Mouse (Mus musculus) cortical plate, adult 2 months (tissue): ENCODE data around the gene Olfr907. TPM values are rescaled to one million over a fixed set of nuclear protein-coding genes. Genes with fewer than 3 reads are reported as not detected.

Experiments
- H3K27ac ChIP-seq: fragments of 200-500 bp; 2 replicates; pipeline ENCODE4 v1.5.1; 2012; ENCODE audit warnings: low read length, control low read depth, inconsistent platforms; ENCODE audit not compliant: insufficient read depth
- H3K4me1 ChIP-seq: fragments of 200-500 bp; 2 replicates; pipeline ENCODE4 v1.6.1; 2011; ENCODE audit warnings: low read length; ENCODE audit not compliant: control insufficient read depth, insufficient read depth
- H3K4me3 ChIP-seq: fragments of 200-500 bp; 2 replicates; pipeline ENCODE4 v1.5.1; 2011; ENCODE audit warnings: mild to moderate bottlenecking, low read length, control low read depth; ENCODE audit not compliant: insufficient read depth
- CTCF ChIP-seq: fragments of 200-500 bp; IDR thresholded peaks from 2 replicates; pipeline ENCODE4 v1.5.1; 2011; ENCODE audit warnings: mild to moderate bottlenecking, control low read depth, low read length; ENCODE audit not compliant: insufficient read depth; ENCODE audit errors: extremely low read depth
- POLR2A ChIP-seq: fragments of 200-500 bp; IDR thresholded peaks from 2 replicates; pipeline ENCODE4 v1.6.1; 2011; ENCODE audit warnings: mild to moderate bottlenecking, low read length, control low read depth; ENCODE audit not compliant: insufficient read depth; ENCODE audit errors: extremely low read depth
- polyA plus RNA-seq: library from polyadenylated mRNA; depleted of rRNA; stranded (reverse); fragments of >200 nt; gene quantifications from 2 replicates; pipeline ENCODE4 v1.2.3, GENCODE M21; 2012; rRNA removed

Olfr907 gene
- polyA plus RNA-seq = not detected in 2 replicates

GRCm38 (mm10) chr9:38495501-38495900 lies at the start of gene Olfr907:
TSS of gene Olfr907 (plus strand) at chr9:38495801.
- TF ChIP-seq CTCF (no peak), POLR2A (no peak)
- Histone ChIP-seq H3K27ac (no peak within 1 kb of the TSS), H3K4me3 (no peak within 1 kb of the TSS), H3K4me1 (no peaks in the 10 kb centered on the region)

GRCm38 (mm10) chr9:38447352-38447751 lies 48.2 kb upstream of the Olfr907 start, which contains the start of gene Olfr902:
TSS of gene Olfr902 (plus strand) at chr9:38447652.
- Histone ChIP-seq H3K4me1 (no peaks in the 10 kb centered on the region), H3K27ac (no peak within 1 kb of the TSS), H3K4me3 (no peak within 1 kb of the TSS)
- TF ChIP-seq POLR2A (no peak), CTCF (no peak)

- TF ChIP-seq POLR2A (no peak), CTCF (no peak)
- H3K4me3 ChIP-seq = no peak within 1 kb of the TSS
- H3K4me1 ChIP-seq = no peaks in the 10 kb centered on the region
- no peak within 1 kb of the TSS for H3K27ac ChIP-seq
These were observed 32.8 kb upstream of the Olfr907 start, which contains the start of gene Olfr904 for GRCm38 (mm10) chr9:38462844-38463243. TSS of gene Olfr904 (plus strand) at chr9:38463144.

- no peaks in the 10 kb centered on the region for H3K4me1 ChIP-seq
- H3K27ac ChIP-seq = no peak within 1 kb of the TSS
- H3K4me3 ChIP-seq = no peak within 1 kb of the TSS
- TF ChIP-seq POLR2A (no peak), CTCF (no peak)
These were observed 24.8 kb upstream of the Olfr907 start, which contains the start of gene Olfr905 for GRCm38 (mm10) chr9:38470807-38471206. TSS of gene Olfr905 (plus strand) at chr9:38471107.

GRCm38 (mm10) chr9:38486785-38487184 lies 8.8 kb upstream of the Olfr907 start, which contains the start of gene Olfr906:
TSS of gene Olfr906 (plus strand) at chr9:38487085.
- no peak for TF ChIP-seq CTCF
- no peak for TF ChIP-seq POLR2A
- H3K4me1 ChIP-seq = no peaks in the 10 kb centered on the region
- no peak within 1 kb of the TSS for H3K27ac ChIP-seq
- no peak within 1 kb of the TSS for H3K4me3 ChIP-seq

- Histone ChIP-seq H3K27ac (no peak overlapping the region), H3K4me3 (no peak overlapping the region), H3K4me1 (no peaks in the 10 kb centered on the region)
- TF ChIP-seq POLR2A (no peak), CTCF (no peak)
These were observed 16.8 kb downstream of the Olfr907 start for GRCm38 (mm10) chr9:38512353-38512752.

GRCm38 (mm10) chr9:38521280-38521679 lies 25.7 kb downstream of the Olfr907 start, which contains the start of gene Olfr911-ps1:
TSS of gene Olfr911-ps1 (plus strand) at chr9:38521580.
- TF ChIP-seq POLR2A (no peak), CTCF (no peak)
- Histone ChIP-seq H3K4me3 (no peak within 1 kb of the TSS), H3K4me1 (no peaks in the 10 kb centered on the region), H3K27ac (no peak within 1 kb of the TSS)

- Histone ChIP-seq H3K4me1 (no peaks in the 10 kb centered on the region), H3K27ac (no peak within 1 kb of the TSS), H3K4me3 (no peak within 1 kb of the TSS)
- TF ChIP-seq POLR2A = no peak
- no peak for TF ChIP-seq CTCF
These were observed 41.9 kb downstream of the Olfr907 start, which contains the start of gene Olfr910 for GRCm38 (mm10) chr9:38537549-38537948. TSS of gene Olfr910 (plus strand) at chr9:38537849.

Other genes starting within 250 kb of the Olfr907 start
- not detected in 2 replicates for gene Olfr143, start 243.0 kb upstream of the Olfr907 start, polyA plus RNA-seq
- gene Olfr895, start 227.9 kb upstream of the Olfr907 start, polyA plus RNA-seq = not detected in 2 replicates
- not detected in 2 replicates for gene Olfr896-ps1, start 204.7 kb upstream of the Olfr907 start, polyA plus RNA-seq
- gene Olfr25, start 166.7 kb upstream of the Olfr907 start, polyA plus RNA-seq = not detected in 2 replicates
- not detected in 2 replicates for gene Olfr898, start 147.4 kb upstream of the Olfr907 start, polyA plus RNA-seq
- gene Olfr250, start 128.9 kb upstream of the Olfr907 start, polyA plus RNA-seq = not detected in 2 replicates
- not detected in 2 replicates for gene Olfr251, start 118.7 kb upstream of the Olfr907 start, polyA plus RNA-seq
- gene Olfr147, start 94.1 kb upstream of the Olfr907 start, polyA plus RNA-seq = not detected in 2 replicates
- gene Olfr901, start 66.3 kb upstream of the Olfr907 start, polyA plus RNA-seq = not detected in 2 replicates
- not detected in 2 replicates for gene Olfr902, start 48.1 kb upstream of the Olfr907 start, polyA plus RNA-seq
- gene Olfr904, start 32.7 kb upstream of the Olfr907 start, polyA plus RNA-seq = not detected in 2 replicates
- gene Olfr905, start 24.7 kb upstream of the Olfr907 start, polyA plus RNA-seq = not detected in 2 replicates
- not detected in 2 replicates for gene Olfr906, start 8.7 kb upstream of the Olfr907 start, polyA plus RNA-seq
- gene Olfr911-ps1, start 25.8 kb downstream of the Olfr907 start, polyA plus RNA-seq = not detected in 2 replicates
- gene Olfr910, start 42.0 kb downstream of the Olfr907 start, polyA plus RNA-seq = not detected in 2 replicates
- gene Olfr912, start 84.4 kb downstream of the Olfr907 start, polyA plus RNA-seq = not detected in 2 replicates
- gene Olfr913, start 97.0 kb downstream of the Olfr907 start, polyA plus RNA-seq = not detected in 2 replicates
- not detected in 2 replicates for gene Olfr914, start 109.3 kb downstream of the Olfr907 start, polyA plus RNA-seq
- gene Olfr916, start 164.1 kb downstream of the Olfr907 start, polyA plus RNA-seq = not detected in 2 replicates
- not detected in 2 replicates for gene Olfr917, start 170.0 kb downstream of the Olfr907 start, polyA plus RNA-seq
- not detected in 2 replicates for gene Olfr918, start 178.8 kb downstream of the Olfr907 start, polyA plus RNA-seq
- not detected in 2 replicates for gene Olfr919, start 207.9 kb downstream of the Olfr907 start, polyA plus RNA-seq
- gene Vwa5a, start 222.5 kb downstream of the Olfr907 start, polyA plus RNA-seq = 8.2 and 9.3 TPM in 2 replicates